Mouse (Mus musculus): ENCODE measurements around the gene Otop1.

Gene Otop1

DNA sequence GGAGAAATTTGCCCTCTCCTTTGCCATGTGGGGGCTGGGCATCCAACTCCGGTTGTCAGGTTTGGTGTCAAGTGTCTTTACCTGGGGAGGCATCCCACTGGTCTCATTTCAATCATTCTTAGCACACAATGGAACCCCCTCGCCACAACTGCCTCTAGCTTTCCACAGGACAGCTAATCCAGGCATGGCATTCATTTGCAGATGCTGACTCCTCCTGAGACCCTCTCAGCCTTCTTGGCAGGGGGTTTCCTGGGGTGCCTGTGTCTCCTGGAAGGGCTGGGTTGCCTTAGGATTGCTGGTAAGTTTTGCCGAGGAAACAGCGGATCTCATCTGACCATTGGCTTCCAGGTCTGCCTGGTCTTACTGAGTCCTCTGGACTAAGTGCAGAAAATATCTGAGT, at the start of gene Otop1:
TSS of gene Otop1 (plus strand) at position 202 of the 400 bp plus-strand sequence.
- no peak for DNase-seq (ENCODE audit: low read depth in 2 of 2, low spot score in 2 of 2)

DNA sequence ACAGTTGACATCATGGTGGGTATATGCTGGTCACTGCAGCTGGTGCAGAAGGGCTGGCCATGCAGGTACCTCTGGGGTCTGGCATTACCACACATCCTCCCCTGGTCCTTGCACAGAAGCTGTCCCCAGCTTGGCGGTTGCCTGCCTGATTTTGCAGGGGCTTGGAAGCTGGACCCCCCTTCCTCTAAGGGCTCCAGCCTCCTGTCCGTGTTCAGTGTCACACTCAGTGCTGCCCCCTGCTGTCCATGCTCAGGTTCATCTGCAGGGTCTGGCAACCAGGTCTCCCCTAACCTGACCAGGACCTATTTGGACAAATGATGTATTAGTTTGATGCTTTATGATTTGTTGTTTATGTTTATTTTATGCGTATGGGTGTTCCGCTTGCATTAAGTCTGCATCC, 40.4 kb upstream of the Otop1 start:
- peak; percentile 41 to 62 for DNase-seq (ENCODE audit: low read depth in 2 of 2, low spot score in 2 of 2)

- DNase-seq (ENCODE audit: low read depth in 2 of 2, low spot score in 2 of 2) = no peak
Measured at GRCm38 (mm10) chr5:38236627-38237026, 39.1 kb upstream of the Otop1 start.

DNA sequence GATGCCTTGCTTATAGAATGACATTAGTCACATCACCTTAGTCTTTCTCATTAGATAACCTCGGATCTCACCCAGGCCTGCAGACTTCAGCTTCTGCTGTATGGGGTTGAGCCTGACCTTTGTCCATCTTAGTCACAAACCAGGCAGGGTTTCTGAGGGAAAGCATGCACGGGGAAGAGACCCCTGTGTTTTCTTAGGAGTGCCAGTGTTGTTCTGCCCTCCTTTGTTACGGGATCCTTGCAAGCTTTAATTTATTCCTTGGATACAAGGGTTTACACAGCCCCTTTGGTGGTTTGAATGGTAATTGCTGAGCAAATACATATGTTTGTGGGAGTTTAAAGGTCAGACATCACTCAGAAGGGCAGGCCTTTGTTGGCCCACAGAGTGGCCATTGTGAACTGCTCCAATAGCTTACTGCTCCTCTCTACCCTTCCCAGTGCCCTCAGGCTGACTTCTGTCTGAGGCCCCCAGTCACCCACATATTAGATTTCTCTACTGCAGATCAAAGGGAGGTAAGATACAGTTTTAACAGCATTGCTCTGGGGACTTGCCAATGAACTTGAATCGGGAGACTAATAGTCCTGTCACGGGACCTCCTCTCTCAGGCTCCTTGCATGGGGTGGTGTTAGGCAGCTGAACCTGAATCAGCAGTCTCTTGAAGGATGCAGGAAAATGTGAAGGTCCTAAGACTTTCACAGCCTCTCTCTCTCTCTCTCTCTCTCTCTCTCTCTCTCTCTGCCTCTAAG, 34.9 kb upstream of the Otop1 start:
- no peak for DNase-seq (ENCODE audit: low read depth in 2 of 2, low spot score in 2 of 2)

DNA sequence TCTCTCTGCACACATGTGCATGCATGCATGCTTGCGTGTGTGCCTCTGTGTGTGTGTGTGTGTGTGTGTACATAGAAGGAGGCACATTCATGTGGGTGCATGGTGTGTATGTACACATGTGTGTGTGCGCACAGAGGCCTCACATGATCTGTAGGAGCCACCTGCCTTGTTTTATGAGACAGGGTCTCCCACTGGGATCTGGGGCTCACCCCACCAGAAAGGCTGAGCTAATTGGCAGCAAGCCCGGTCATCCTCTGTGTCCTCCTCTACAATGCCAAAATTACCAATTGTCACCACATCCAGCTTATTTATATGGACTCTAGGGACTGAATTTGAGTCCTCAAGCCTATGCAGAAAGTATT, 34.3 kb upstream of the Otop1 start:
- DNase-seq (ENCODE audit: low read depth in 2 of 2, low spot score in 2 of 2) = no peak

- no peak for DNase-seq (ENCODE audit: low read depth in 2 of 2, low spot score in 2 of 2)
Measured at GRCm38 (mm10) chr5:38241966-38242365, 33.8 kb upstream of the Otop1 start.

- DNase-seq (ENCODE audit: low read depth in 2 of 2, low spot score in 2 of 2) = no peak
Measured at GRCm38 (mm10) chr5:38255195-38255594, 20.6 kb upstream of the Otop1 start.

DNA sequence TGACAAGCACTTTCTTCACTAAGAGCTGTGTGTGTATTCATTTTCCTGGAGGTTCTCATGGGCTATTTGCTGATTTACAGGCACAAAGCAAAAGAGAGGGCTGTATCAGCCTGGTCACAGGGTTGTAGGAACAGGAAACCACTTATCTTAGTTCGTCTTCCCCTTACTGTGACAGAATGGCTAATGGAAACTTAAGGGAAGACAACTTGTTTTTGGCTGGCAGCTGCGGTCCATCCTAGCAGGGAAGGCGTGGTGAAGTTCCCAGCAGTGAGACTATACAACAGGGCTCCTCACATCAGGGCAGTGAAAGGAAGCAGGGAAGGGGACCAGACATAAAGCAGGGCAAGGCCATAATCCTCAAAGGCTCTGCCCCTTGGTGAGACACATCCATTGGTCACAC, 20.1 kb upstream of the Otop1 start:
- DNase-seq (ENCODE audit: low read depth in 2 of 2, low spot score in 2 of 2) = no peak

DNA sequence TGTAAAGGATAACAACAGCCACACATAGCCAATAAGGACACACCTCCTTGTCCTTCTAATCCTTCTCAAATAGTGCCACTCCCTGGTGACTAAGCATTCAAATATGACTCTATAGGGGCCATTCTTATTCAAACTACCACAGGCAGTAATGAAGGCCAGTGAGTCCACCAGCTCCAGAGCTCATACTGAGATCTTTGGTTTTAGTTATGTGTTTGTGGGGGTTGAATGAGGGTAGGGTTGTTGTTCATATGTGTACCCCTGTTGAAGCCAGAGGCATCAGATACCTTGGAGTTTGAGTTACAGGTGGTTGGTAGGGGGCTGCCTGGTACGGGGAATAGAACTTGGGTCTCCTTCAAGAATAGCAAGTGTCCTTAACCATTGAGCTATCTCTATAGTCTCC, 19.2 kb upstream of the Otop1 start:
- DNase-seq (ENCODE audit: low read depth in 2 of 2, low spot score in 2 of 2) = no peak

GRCm38 (mm10) chr5:38258034-38258772, 17.6 kb upstream of the Otop1 start:
- no peak for DNase-seq (ENCODE audit: low read depth in 2 of 2, low spot score in 2 of 2)

GRCm38 (mm10) chr5:38258773-38259146, 17.0 kb upstream of the Otop1 start:
- DNase-seq (ENCODE audit: low read depth in 2 of 2, low spot score in 2 of 2) = no peak

GRCm38 (mm10) chr5:38259455-38260106, 16.2 kb upstream of the Otop1 start:
- peak in 1 of 2 experiments; percentile 5 for DNase-seq (ENCODE audit: low read depth in 2 of 2, low spot score in 2 of 2)

- peak; percentile 37 to 60 for DNase-seq (ENCODE audit: low read depth in 2 of 2, low spot score in 2 of 2)
Measured at GRCm38 (mm10) chr5:38260107-38260682, 15.6 kb upstream of the Otop1 start, which contains the start of gene Tmem128. Tmem128 (plus strand) TSS chr5:38260185.

DNA sequence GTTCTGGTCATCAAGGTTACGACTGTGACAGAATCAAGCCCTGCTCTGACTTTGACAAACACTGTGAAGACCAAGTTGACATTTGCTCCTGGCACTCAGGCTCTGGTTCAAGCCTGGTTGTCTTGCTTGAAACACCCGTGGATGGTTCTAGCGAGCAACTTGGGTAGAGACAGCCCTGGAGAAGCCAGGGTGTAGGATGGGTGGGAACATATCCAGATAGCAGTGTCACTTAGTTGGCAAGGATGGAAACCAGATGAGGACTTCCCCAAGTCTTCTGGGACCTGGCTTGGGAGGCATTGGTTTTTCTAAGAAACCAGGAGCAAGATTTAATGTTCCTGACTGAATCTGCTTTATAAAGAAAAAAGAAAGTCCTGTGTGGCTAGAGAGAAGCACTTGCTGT, 4.8 kb upstream of the Otop1 start:
- no peak for DNase-seq (ENCODE audit: low read depth in 2 of 2, low spot score in 2 of 2)

- no peak for DNase-seq (ENCODE audit: low read depth in 2 of 2, low spot score in 2 of 2)
Measured at GRCm38 (mm10) chr5:38273831-38274230, 1.9 kb upstream of the Otop1 start.

DNA sequence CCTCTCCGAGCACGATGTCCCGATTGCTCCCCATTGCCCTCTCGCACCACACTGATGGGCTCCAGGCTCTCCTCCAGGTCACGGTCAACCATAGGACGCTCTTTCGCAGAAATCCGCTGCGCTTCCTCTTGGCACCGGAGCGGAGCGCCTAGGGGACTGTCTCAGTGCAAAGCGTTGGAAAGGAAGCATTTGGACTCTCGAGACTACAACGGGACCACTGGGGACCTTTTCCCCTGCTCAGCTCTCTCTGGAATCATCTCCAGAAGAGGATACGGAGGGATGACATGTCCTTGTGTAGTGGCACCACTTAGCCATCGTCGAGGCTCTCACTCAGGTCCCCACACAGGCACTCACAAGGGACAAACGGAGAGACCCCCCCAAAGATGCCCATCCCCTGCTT, 679 bp downstream of the Otop1 start:
- no peak for DNase-seq (ENCODE audit: low read depth in 2 of 2, low spot score in 2 of 2)

- no peak for DNase-seq (ENCODE audit: low read depth in 2 of 2, low spot score in 2 of 2)
Measured at GRCm38 (mm10) chr5:38277098-38277866, 1.5 kb downstream of the Otop1 start.

DNA sequence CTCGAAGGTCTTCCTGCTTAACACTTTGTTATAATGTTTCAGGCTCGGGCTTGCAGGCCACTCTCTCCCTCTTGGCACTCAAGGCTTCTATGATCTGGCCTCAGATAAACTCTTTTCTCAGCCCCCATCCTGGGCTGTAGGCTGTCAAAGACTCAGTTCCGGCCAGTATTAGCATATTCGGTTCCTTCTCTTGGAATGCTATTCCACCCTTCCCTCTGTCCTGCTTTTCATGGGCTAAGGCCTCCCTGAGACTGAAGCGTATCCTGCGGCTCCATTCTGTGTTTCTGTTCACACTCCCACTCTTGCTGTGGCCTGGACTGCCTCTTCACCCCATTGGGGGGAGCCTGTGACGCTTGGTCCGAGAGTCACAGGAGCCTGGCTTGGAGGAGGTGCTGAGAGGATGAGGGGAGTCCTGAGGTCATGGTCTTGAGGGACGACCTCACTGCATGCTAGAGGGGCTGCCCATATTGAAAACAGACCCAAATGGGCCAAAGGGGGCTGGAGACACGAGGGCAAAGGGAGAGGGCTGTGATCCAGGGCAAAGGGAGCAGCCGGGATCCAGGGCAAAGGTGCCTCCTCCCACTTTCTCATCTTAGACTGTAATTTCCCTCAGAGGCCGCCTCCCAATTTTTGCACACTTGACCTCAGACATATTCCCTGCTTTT, 2.3 kb downstream of the Otop1 start:
- DNase-seq (ENCODE audit: low read depth in 2 of 2, low spot score in 2 of 2) = no peak

DNA sequence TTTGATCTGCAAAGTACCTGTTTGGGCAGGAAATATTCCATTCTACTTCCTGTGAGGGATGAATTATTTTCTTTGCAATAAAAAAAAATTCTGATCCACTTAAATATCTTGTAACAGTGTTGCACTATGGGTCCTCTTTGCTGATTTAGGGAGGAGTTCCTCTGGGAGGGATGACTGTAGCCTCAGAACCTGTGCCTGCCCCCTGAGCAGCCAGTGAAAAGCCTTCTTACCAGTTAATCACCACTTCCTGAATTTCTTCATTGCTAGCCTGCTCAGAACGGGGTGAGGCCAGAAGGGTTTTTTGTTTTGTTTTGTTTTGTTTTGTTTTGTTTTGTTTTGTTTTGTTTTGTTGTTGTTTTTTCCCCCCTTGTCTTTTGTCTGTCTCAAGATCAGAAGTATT, 4.3 kb downstream of the Otop1 start:
- no peak for DNase-seq (ENCODE audit: low read depth in 2 of 2, low spot score in 2 of 2)

DNA sequence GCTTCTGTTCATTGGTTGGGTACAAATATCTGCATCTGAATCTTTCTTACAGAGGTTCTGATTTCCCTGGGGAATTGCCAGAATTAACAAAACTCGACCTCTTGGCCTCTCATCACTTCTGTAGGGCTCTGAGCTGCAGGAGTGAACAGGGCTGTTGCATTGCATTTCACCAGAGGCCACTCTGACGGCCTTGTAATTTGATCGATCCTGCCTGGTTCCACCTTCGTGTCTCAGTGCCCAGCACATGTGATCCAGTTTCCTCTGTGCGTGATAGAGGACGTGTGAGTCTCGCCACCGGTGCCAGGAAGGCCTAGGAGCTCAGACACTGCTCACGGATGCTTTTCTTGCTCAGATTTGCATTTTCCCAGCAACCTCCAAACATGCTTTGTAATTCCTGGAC, 10.0 kb downstream of the Otop1 start:
- DNase-seq (ENCODE audit: low read depth in 2 of 2, low spot score in 2 of 2) = no peak

DNA sequence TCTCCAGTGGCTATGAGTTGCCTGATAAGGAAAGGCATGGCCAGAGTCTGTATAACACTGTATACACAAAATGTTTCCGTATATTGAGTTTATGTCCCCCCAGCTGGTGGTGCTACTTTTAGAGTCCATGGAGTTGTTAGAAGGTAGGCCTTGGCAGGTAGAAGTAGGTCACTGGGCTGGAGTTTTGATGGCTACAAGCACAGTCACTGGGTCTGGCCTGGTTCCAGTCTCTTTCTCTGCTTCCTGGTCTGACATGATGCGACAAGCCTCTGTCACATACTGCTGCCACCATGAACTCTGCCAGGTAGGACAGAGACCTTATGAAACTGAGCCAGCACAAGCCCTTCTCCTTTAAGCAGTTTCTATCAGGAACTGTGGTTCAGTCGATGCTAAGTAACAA, 12.7 kb downstream of the Otop1 start:
- DNase-seq (ENCODE audit: low read depth in 2 of 2, low spot score in 2 of 2) = no peak
